Mouse (Mus musculus): ENCODE results near the gene Cerkl. TPM values are rescaled to one million over a fixed set of nuclear protein-coding genes. Genes with fewer than 3 reads are reported as not detected.

The Cerkl gene
- polyA plus RNA-seq, 1 experiment, result 0.30 TPM

GRCm38 (mm10) chr2:79428022-79428421 lies 28.6 kb downstream of the Cerkl start:
- H3K27ac ChIP-seq (ENCODE audit: insufficient read depth, low read depth, low read length), result no peak overlapping the region
- H3K4me3 ChIP-seq (ENCODE audit: low read depth, low read length), result no peak overlapping the region
- H3K36me3 ChIP-seq (ENCODE audit: control insufficient read depth, insufficient read depth, low read length), result no peaks in the 10 kb centered on the region
- H3K4me1 ChIP-seq (ENCODE audit: control insufficient read depth, insufficient read depth, insufficient read length, low read length), result 0 out of 2 replicates have a peak, but pooled peaks cover 2% of the 10 kb centered on the region
- peaks cover 7% of the 10 kb centered on the region for H3K27me3 ChIP-seq (ENCODE audit: control insufficient read depth, insufficient read depth, low read length)
- WGBS, result 37% methylated on average over 6 of the region's 6 CpGs
- TF ChIP-seq POLR2A (IDR thresholded peaks at IDR 0.05; ENCODE audit: low read depth, low read length), result no peak

DNA sequence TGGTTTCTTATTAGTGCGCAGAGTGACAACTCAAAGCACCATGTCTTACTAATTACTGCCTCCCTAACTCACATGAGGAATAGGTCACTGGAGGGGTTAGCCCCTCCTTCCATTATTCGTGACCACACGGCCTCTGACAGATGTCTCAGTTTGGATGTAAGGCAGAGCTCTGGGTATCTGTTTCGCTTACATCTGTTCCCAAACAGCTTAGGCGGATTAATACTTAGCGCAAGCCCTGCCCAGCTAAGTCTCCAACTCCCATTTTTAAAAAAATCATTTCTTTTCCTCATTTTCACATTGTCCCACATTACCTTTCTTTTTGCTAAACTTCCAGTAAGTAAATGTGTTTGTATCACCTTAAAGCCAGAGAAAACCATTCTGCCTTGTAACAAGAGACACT lies 34.9 kb downstream of the Cerkl start:
- no peaks in the 10 kb centered on the region for H3K36me3 ChIP-seq (ENCODE audit: control insufficient read depth, insufficient read depth, low read length)
- no peak for TF ChIP-seq POLR2A (IDR thresholded peaks at IDR 0.05; ENCODE audit: low read depth, low read length)
- no peaks in the 10 kb centered on the region; the same call in 1 of the 2 replicates for H3K27me3 ChIP-seq (ENCODE audit: control insufficient read depth, insufficient read depth, low read length)
- no peak overlapping the region for H3K4me3 ChIP-seq (ENCODE audit: low read depth, low read length)
- no peaks in the 10 kb centered on the region for H3K4me1 ChIP-seq (ENCODE audit: control insufficient read depth, insufficient read depth, insufficient read length, low read length)
- H3K27ac ChIP-seq (ENCODE audit: insufficient read depth, low read depth, low read length), result no peak overlapping the region
- 75% methylated on average over 6 of the region's 6 CpGs for WGBS

DNA sequence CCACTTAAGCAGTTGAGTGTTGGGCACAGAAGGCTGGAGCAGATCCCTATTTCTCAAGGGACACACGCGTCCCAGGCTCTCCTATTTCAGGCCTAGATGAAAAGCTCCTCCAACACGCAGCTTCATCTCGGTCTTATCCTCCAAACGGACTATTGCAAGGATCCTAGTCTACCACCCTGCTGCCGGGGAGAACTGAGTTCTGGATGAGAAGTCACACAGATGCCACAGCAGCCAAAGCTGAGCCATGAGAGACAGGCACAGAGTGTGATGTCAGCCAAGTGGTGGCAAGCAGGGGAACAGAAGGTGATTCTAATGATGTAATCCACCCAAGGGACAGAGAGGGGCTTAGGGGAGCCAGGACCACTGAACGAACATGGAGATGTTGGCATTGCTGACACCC lies 42.1 kb downstream of the Cerkl start:
- WGBS, result 90% methylated on average over 7 of the region's 7 CpGs

GRCm38 (mm10) chr2:79410903-79411255 lies 45.7 kb downstream of the Cerkl start:
- H3K36me3 ChIP-seq (ENCODE audit: control insufficient read depth, insufficient read depth, low read length), result no peaks in the 10 kb centered on the region
- 56% methylated on average over 3 of the region's 3 CpGs for WGBS
- no peak for TF ChIP-seq CTCF (IDR thresholded peaks at IDR 0.05; ENCODE audit: extremely low read depth, insufficient read length, insufficient replicate concordance, low read depth, low read length)
- TF ChIP-seq POLR2A (IDR thresholded peaks at IDR 0.05; ENCODE audit: low read depth, low read length), result no peak
- no peak overlapping the region for H3K4me3 ChIP-seq (ENCODE audit: low read depth, low read length)
- H3K27me3 ChIP-seq (ENCODE audit: control insufficient read depth, insufficient read depth, low read length), result no peaks in the 10 kb centered on the region
- no peak overlapping the region for H3K27ac ChIP-seq (ENCODE audit: insufficient read depth, low read depth, low read length)
- H3K4me1 ChIP-seq (ENCODE audit: control insufficient read depth, insufficient read depth, insufficient read length, low read length), result no peaks in the 10 kb centered on the region

More for the DNA sequence above, 42.1 kb downstream of the Cerkl start:
- Histone ChIP-seq H3K4me1 (ENCODE audit: control insufficient read depth, insufficient read depth, insufficient read length, low read length) (no peaks in the 10 kb centered on the region), H3K36me3 (ENCODE audit: control insufficient read depth, insufficient read depth, low read length) (no peaks in the 10 kb centered on the region), H3K27me3 (ENCODE audit: control insufficient read depth, insufficient read depth, low read length) (no peaks in the 10 kb centered on the region), H3K27ac (ENCODE audit: insufficient read depth, low read depth, low read length) (no peak overlapping the region), H3K4me3 (ENCODE audit: low read depth, low read length) (no peak overlapping the region)
- TF ChIP-seq CTCF (IDR thresholded peaks at IDR 0.05; ENCODE audit: extremely low read depth, insufficient read length, insufficient replicate concordance, low read depth, low read length) (no peak), POLR2A (IDR thresholded peaks at IDR 0.05; ENCODE audit: low read depth, low read length) (no peak)

DNA sequence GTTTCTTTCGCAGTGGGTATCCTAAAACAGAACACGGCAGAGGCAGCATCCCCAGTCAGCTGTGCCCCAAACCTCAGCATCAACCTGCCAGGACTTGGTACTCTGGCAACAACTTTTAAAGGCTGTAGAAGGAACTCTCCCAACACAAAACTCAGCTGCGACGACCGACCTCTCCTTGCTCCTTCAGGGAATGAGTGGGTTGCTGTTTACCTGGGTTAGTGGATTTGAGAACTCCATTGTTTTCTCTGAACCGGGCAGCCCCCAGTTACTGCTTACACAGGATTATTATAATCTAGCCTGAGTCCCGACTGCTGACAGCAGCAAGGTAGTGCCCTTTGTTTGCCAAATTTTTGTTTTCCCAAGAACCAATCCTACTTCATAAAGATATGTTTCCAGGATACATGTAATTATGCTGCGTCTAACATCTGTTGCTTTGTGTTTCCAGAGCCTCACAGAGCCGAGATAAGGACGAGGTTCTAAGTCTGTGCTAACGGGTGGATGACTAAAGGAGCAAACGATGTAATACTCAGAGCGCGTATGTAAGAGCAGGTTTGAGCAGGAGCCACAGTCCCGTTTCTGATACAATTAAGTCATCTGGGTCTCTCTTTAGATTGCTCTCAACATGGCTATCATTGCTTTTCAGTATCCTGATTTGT lies 46.2 kb downstream of the Cerkl start:
- Histone ChIP-seq H3K36me3 (ENCODE audit: control insufficient read depth, insufficient read depth, low read length) (no peaks in the 10 kb centered on the region), H3K27me3 (ENCODE audit: control insufficient read depth, insufficient read depth, low read length) (no peaks in the 10 kb centered on the region), H3K4me3 (ENCODE audit: low read depth, low read length) (no peak overlapping the region), H3K27ac (ENCODE audit: insufficient read depth, low read depth, low read length) (no peak overlapping the region), H3K4me1 (ENCODE audit: control insufficient read depth, insufficient read depth, insufficient read length, low read length) (no peaks in the 10 kb centered on the region)
- TF ChIP-seq POLR2A (IDR thresholded peaks at IDR 0.05; ENCODE audit: low read depth, low read length) (no peak), CTCF (IDR thresholded peaks at IDR 0.05; ENCODE audit: extremely low read depth, insufficient read length, insufficient replicate concordance, low read depth, low read length) (no peak)
- 32% methylated on average over 15 of the region's 15 CpGs for WGBS

GRCm38 (mm10) chr2:79405661-79406405 lies 50.8 kb downstream of the Cerkl start:
- Histone ChIP-seq H3K36me3 (ENCODE audit: control insufficient read depth, insufficient read depth, low read length) (no peaks in the 10 kb centered on the region), H3K4me3 (ENCODE audit: low read depth, low read length) (no peak overlapping the region), H3K4me1 (ENCODE audit: control insufficient read depth, insufficient read depth, insufficient read length, low read length) (no peaks in the 10 kb centered on the region), H3K27ac (ENCODE audit: insufficient read depth, low read depth, low read length) (no peak overlapping the region), H3K27me3 (ENCODE audit: control insufficient read depth, insufficient read depth, low read length) (no peaks in the 10 kb centered on the region)
- 83% methylated on average over 5 of the region's 5 CpGs for WGBS
- TF ChIP-seq CTCF (IDR thresholded peaks at IDR 0.05; ENCODE audit: extremely low read depth, insufficient read length, insufficient replicate concordance, low read depth, low read length) (no peak), POLR2A (IDR thresholded peaks at IDR 0.05; ENCODE audit: low read depth, low read length) (no peak)

GRCm38 (mm10) chr2:79400045-79400444 lies 56.5 kb downstream of the Cerkl start:
- TF ChIP-seq CTCF (IDR thresholded peaks at IDR 0.05; ENCODE audit: extremely low read depth, insufficient read length, insufficient replicate concordance, low read depth, low read length) (no peak), POLR2A (IDR thresholded peaks at IDR 0.05; ENCODE audit: low read depth, low read length) (no peak)
- no peak overlapping the region for H3K27ac ChIP-seq (ENCODE audit: insufficient read depth, low read depth, low read length)
- no peaks in the 10 kb centered on the region for H3K4me1 ChIP-seq (ENCODE audit: control insufficient read depth, insufficient read depth, insufficient read length, low read length)
- H3K27me3 ChIP-seq (ENCODE audit: control insufficient read depth, insufficient read depth, low read length), result no peaks in the 10 kb centered on the region
- H3K4me3 ChIP-seq (ENCODE audit: low read depth, low read length), result no peak overlapping the region
- WGBS, result 63% methylated on average over 4 of the region's 4 CpGs
- H3K36me3 ChIP-seq (ENCODE audit: control insufficient read depth, insufficient read depth, low read length), result no peaks in the 10 kb centered on the region
